In genomic region chr4:138491088-138491487, GRCm38 (mm10) we compare ENCODE assay signal across 16 mouse cellular contexts. TPM values are rescaled to one million over a fixed set of nuclear protein-coding genes. Genes with fewer than 3 reads are reported as not detected.
DNase-seq lines count a peak whose midpoint lies in the region; TF ChIP-seq lines count a peak whose summit lies in the region.
"Had no signal": no experiment of that assay in that cellular context is flagged by ENCODE, and none has a peak within 500 bp of the region (broad histone marks: within the 10 kb centered on the region; RNA-seq: fewer than 3 reads in every experiment).

No protein-coding gene starts in this region.

- TF ChIP-seq CTCF in olfactory bulb, adult 2 months (IDR thresholded peaks at IDR 0.05; ENCODE audit: insufficient read depth, low read depth, low read length), result no peak

- no peak for TF ChIP-seq POLR2A in olfactory bulb, adult 2 months (IDR thresholded peaks at IDR 0.05; ENCODE audit: insufficient read depth, low read depth, low read length)

- peaks cover 56% of the 10 kb centered on the region for H3K4me1 ChIP-seq in olfactory bulb, adult 2 months (ENCODE audit: control insufficient read depth, insufficient read depth, low read length)

- H3K27ac ChIP-seq in olfactory bulb, adult 2 months (ENCODE audit: insufficient read depth, low read depth, low read length), result peak overlapping the region; percentile 81
- H3K27ac ChIP-seq: embryonic facial prominence, embryonic 12.5 days; forebrain, embryonic 15.5 days; heart, embryonic 13.5 days had no signal

- intact Hi-C loops in heart, postnatal 10 days (cut with DNase I), result no loop called here

- H3K4me3 ChIP-seq in olfactory bulb, adult 2 months (ENCODE audit: insufficient read depth, low read depth, low read length), result no peak overlapping the region
- H3K4me3 ChIP-seq: embryonic facial prominence, embryonic 12.5 days; forebrain, embryonic 15.5 days; heart, embryonic 13.5 days had no signal

- 27% methylated on average over 4 of the region's 4 CpGs for WGBS in olfactory bulb, adult 2 months

- peak; percentile 43 to 67 for DNase-seq in cerebellum, postnatal 10 days
- no peak for DNase-seq in cerebellum, adult 11-12 months
- peak; percentile 65 for DNase-seq in layer of hippocampus, adult 9-11 months
- DNase-seq in layer of hippocampus, adult 11-12 months (ENCODE audit: low spot score), result no peak
- peak; percentile 83 for DNase-seq in Muller cell, postnatal 12 days (ENCODE audit: inconsistent ontology term)
- no peak for DNase-seq in heart, postnatal 10 days
- DNase-seq: adrenal gland, postnatal 14 days; B cell, adult 2 months; cerebellum, adult 8-10 months; cerebellum, postnatal 25 days; gastrocnemius, postnatal 36 days; heart, adult 11 months had no signal

RNA-seq across cellular contexts. Expression of gene Camk2n1, which starts 37.0 kb away (rescaled TPM):
- 114 and 206 TPM in 2 replicates for polyA plus RNA-seq in olfactory bulb, adult 2 months (2012; ENCODE audit: insufficient read depth, insufficient read length, low replicate concordance, missing spikeins)
- total RNA-seq in heart, postnatal 10 days (2021), result 10 to 100 TPM in 1 of 2 experiments, 1 to 10 TPM in 1; 9.8 to 10.1 TPM

RNA-seq across cellular contexts. Expression of gene Mul1, which starts 56.6 kb away (rescaled TPM):
- polyA plus RNA-seq in olfactory bulb, adult 2 months (2012; ENCODE audit: insufficient read depth, insufficient read length, low replicate concordance, missing spikeins), result not detected in 2 replicates
- total RNA-seq in heart, postnatal 10 days (2021), result 10 to 100 TPM; 70.6 to 72.2 TPM

Comparison
In these comparisons a context has a peak if more than half of its experiments do, and no peak if none do; other contexts are left out.
1. DNase-seq: peak in cerebellum, postnatal 10 days (2 of 2), layer of hippocampus, adult 9-11 months (single experiment) and Muller cell, postnatal 12 days (single experiment); none in cerebellum, adult 11-12 months (single experiment), layer of hippocampus, adult 11-12 months (single experiment) and heart, postnatal 10 days (0 of 2).